Mouse (Mus musculus) cortical plate, adult 2 months (tissue): ENCODE data around the gene Gnb1.

Experiments
- CTCF ChIP-seq: fragments of 200-500 bp; IDR thresholded peaks from 2 replicates; pipeline ENCODE4 v1.5.1; 2011; ENCODE audit warnings: mild to moderate bottlenecking, control low read depth, low read length; ENCODE audit not compliant: insufficient read depth; ENCODE audit errors: extremely low read depth
- POLR2A ChIP-seq: fragments of 200-500 bp; IDR thresholded peaks from 2 replicates; pipeline ENCODE4 v1.6.1; 2011; ENCODE audit warnings: mild to moderate bottlenecking, low read length, control low read depth; ENCODE audit not compliant: insufficient read depth; ENCODE audit errors: extremely low read depth

GRCm38 (mm10) chr4:155490990-155491504, at the start of gene Gnb1:
- TF ChIP-seq POLR2A, result peak; percentile 23; the same call in 1 of the 2 replicates
- TF ChIP-seq CTCF, result no peak
